Mouse (Mus musculus): ENCODE results near the gene Esr1.

DNA sequence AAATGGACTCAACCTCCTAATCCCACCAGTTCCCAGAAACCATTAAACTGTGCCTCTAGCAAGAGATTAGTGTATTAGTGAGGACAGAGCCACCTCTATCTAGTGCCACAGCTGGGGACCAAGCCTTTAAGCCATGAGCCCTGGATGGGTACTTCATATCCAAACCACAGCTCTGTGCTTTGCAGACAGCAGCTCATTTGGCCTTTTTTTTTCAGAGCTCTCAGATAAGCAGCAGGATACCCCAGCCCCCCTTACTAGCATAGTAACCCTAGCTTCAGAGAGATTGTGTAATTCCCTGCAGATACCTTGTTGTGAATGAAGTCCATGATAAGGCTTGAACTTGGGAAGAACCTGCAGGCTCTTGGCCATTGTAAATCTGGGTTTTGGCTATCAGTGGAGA is 11.9 kb downstream of the Esr1 start:
- TF ChIP-seq POLR2A (IDR thresholded peaks at IDR 0.05; ENCODE audit: borderline replicate concordance, extremely low read depth, low read depth, low read length) (no peak), CTCF (IDR thresholded peaks at IDR 0.05; ENCODE audit: insufficient read depth, low read length) (no peak)
